Mouse (Mus musculus) left cerebral cortex, adult 18-20 months (tissue): Measurements from ENCODE around the gene Glrb. TPM values are rescaled to one million over a fixed set of nuclear protein-coding genes. Genes with fewer than 3 reads are reported as not detected.

Source experiments
- DNase-seq, 2 experiments: peaks; one replicate each; pipeline ENCODE4 v3.0.0; 2021 to 2022; ENCODE audit warnings: low spot score in 2 of 2, mixed read lengths in 1 of 2
- total RNA-seq, 2 experiments: library from RNA; stranded (reverse); gene quantifications; 2 replicates each; pipeline ENCODE4 v1.2.3; 2021

Gene Glrb
- total RNA-seq, 2 experiments from 2014 or later: 213 to 231 TPM

GRCm38 (mm10) chr3:80839845-80840244 lies 73.6 kb downstream of the Glrb start:
- no peak for DNase-seq

- DNase-seq: no peak
These were observed 75.9 kb downstream of the Glrb start for GRCm38 (mm10) chr3:80837583-80837982.

GRCm38 (mm10) chr3:80823975-80824374 lies 89.5 kb downstream of the Glrb start:
- no peak for DNase-seq

GRCm38 (mm10) chr3:80818619-80819018 lies 94.8 kb downstream of the Glrb start:
- no peak for DNase-seq

- DNase-seq: no peak
These were observed 99.7 kb downstream of the Glrb start for GRCm38 (mm10) chr3:80813734-80814133.

- DNase-seq: no peak
These were observed 101.2 kb downstream of the Glrb start for GRCm38 (mm10) chr3:80812237-80812636.

GRCm38 (mm10) chr3:80805327-80805726 lies 108.1 kb downstream of the Glrb start:
- peak in 1 of 2 experiments; percentile 28 for DNase-seq

GRCm38 (mm10) chr3:80803811-80804210 lies 109.6 kb downstream of the Glrb start:
- DNase-seq: no peak

GRCm38 (mm10) chr3:80803211-80803610 lies 110.2 kb downstream of the Glrb start:
- no peak for DNase-seq

GRCm38 (mm10) chr3:80802596-80803081 lies 110.8 kb downstream of the Glrb start, which contains the start of gene Gria2:
Gria2 (minus strand) TSS chr3:80802835.
- DNase-seq: peak; percentile 84 to 93

- no peak for DNase-seq
These were observed 111.6 kb downstream of the Glrb start for GRCm38 (mm10) chr3:80801827-80802310.

GRCm38 (mm10) chr3:80800995-80801826 lies 112.2 kb downstream of the Glrb start:
- peak; percentile 56 to 71 for DNase-seq

GRCm38 (mm10) chr3:80800299-80800994 lies 113.0 kb downstream of the Glrb start:
- peak; percentile 58 to 62 for DNase-seq

GRCm38 (mm10) chr3:80797935-80798334 lies 115.5 kb downstream of the Glrb start:
- no peak for DNase-seq

- DNase-seq: no peak
These were observed 116.7 kb downstream of the Glrb start for GRCm38 (mm10) chr3:80796764-80797163.

GRCm38 (mm10) chr3:80795284-80795683 lies 118.2 kb downstream of the Glrb start:
- no peak for DNase-seq

Other genes with a start within 250 kb of the Glrb start
- gene Gria2, start 110.8 kb downstream of the Glrb start, total RNA-seq: 100 to 1,000 TPM; 480 to 502 TPM
- gene Pdgfc, start 122.8 kb upstream of the Glrb start, total RNA-seq: 1 to 10 TPM; 6.7 to 7.8 TPM